Mouse (Mus musculus) hindbrain, embryonic 15.5 days (tissue): ENCODE measurements at regions not wholly inside any gene's neighbourhood (a gene's known extent, or its start where the extent isn't known, plus 50 kb on each side); places are given as distances from the start of the nearest gene placed in this dataset.
"Not testable (repeated sequence)": the region's sequence is repeated elsewhere in the genome, so short reads cannot be mapped to it uniquely, and the experiment has no call there.

ENCODE experiments used
- ATAC-seq: fragments of 200-750 bp; cut with Nextera tagmentation; 2 replicates; pipeline ENCODE4 v1.8.0; 2017; ENCODE audit warnings: low read depth, moderate number of reproducible peaks, moderate TSS enrichment; ENCODE audit not compliant: low FRiP score
- H3K27ac ChIP-seq: fragments of 300-500 bp; sonication (generic); replicated peaks from 2 replicates; pipeline ENCODE4 v1.5.1; 2015; ENCODE audit warnings: mild to moderate bottlenecking, inconsistent platforms
- H3K27me3 ChIP-seq: fragments of 300-500 bp; sonication (generic); 2 replicates; pipeline ENCODE4 v1.6.1; 2015; ENCODE audit warnings: control low read depth, inconsistent platforms
- H3K36me3 ChIP-seq: fragments of 300-500 bp; sonication (generic); 2 replicates; pipeline ENCODE4 v1.6.1; 2015; ENCODE audit warnings: control low read depth, inconsistent platforms
- H3K4me1 ChIP-seq: fragments of 300-500 bp; sonication (generic); replicated peaks from 2 replicates; pipeline ENCODE4 v1.6.1; 2015; ENCODE audit warnings: control low read depth, inconsistent platforms
- H3K4me2 ChIP-seq: fragments of 300-500 bp; sonication (generic); 2 replicates; pipeline ENCODE4 v1.6.1; 2015; ENCODE audit warnings: moderate library complexity, mild to moderate bottlenecking, inconsistent platforms
- H3K4me3 ChIP-seq: fragments of 300-500 bp; sonication (generic); 2 replicates; pipeline ENCODE4 v1.5.1; 2015; ENCODE audit warnings: mild to moderate bottlenecking, inconsistent platforms
- H3K9ac ChIP-seq: fragments of 300-500 bp; sonication (generic); 2 replicates; pipeline ENCODE4 v1.6.1; 2015; ENCODE audit warnings: inconsistent platforms
- H3K9me3 ChIP-seq: fragments of 300-500 bp; sonication (generic); 2 replicates; pipeline ENCODE4 v1.6.1; 2016; ENCODE audit warnings: control low read depth, inconsistent platforms
- WGBS: fragments of 180-500 bp; shearing (Covaris S2); methylation state at CpG from one replicate; pipeline ENCODE4 v1.1.7; 2015; 5-methylcytosine and 5-hydroxymethylcytosine counted together

DNA sequence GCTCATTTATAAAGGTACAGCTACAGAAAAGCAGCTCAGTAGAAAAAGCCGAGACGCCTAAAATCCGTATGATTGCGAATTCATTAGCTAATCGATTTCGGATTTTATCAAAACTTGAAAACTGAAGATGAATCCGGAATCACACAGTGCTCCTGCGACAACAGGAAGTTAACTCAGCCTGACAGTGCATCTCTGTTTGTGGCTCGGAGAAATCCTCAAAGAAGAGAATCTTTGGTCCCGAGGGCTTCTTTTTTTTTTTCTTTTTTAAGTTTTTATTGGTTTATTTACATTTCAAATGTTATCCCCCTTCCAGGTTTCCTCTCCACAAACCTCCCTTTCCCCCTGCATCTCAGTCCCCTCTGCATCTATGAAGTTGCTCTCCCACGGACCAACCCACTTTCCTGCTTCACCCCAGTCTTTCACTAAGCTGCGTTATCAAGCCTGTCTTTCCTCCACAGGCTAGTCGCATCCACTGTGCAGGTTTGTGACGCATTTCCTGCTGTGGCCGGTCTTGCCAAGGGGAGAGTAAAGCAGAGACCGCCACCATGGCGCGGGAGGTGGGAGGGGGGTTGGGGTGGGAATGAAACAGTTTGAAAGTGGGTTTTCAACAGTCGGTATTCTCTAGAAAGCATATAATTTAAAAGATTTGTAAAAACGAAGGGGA, 593.4 kb upstream of the Snrpn start:
- Histone ChIP-seq H3K27ac (peak overlapping the region; percentile 38; the same call in 1 of the 2 replicates), H3K4me3 (peak overlapping the region; percentile 26), H3K4me2 (peak overlapping the region; percentile 42)
- ATAC-seq = peak; percentile 84
- not testable (repeated sequence) for H3K27me3 ChIP-seq, H3K9ac ChIP-seq, H3K4me1 ChIP-seq, H3K36me3 ChIP-seq, H3K9me3 ChIP-seq
- 53% methylated on average over 20 of the region's 20 CpGs for WGBS

DNA sequence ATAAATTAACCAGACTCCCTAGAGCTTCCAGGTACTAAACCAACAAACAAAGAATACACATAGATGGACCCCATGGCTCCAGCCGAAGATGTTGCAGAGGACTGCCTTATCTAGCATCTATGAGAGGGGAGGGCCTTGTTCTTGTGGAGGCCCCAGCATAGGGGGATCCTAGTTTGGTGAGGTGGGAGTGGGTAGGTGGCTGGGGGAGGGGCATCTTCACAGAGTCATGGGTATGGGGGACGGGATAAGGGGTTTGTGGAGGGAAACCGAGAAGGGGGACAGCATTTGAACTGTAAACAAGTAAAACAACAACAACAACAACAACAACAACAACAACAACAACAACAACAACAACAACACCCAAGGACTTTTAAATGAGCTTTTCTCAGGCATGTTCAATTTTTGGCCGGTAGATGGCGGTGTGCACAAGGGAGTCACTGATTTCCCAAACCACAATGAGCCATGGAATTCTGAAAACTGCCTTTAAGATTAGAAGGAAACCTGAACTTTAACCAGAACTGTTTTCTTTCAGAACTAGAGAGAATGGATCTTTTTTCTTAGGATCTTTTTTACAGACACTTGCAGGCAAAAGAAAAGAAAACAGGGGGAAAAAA, 588.2 kb upstream of the Snrpn start:
- H3K27ac ChIP-seq, H3K9ac ChIP-seq, H3K4me2 ChIP-seq, H3K4me1 ChIP-seq, H3K36me3 ChIP-seq, H3K4me3 ChIP-seq, H3K9me3 ChIP-seq, H3K27me3 ChIP-seq: not testable (repeated sequence)
- peak; percentile 48; the same call in 1 of the 2 replicates for ATAC-seq
- 17% methylated on average over 5 of the region's 5 CpGs for WGBS
